Mouse (Mus musculus) cerebellum, postnatal 14 days (tissue): Measurements from ENCODE around the gene Olfr49.

Experiments used
- DNase-seq, 2 experiments: peaks; one replicate each; pipeline ENCODE4 v3.0.0; 2021; ENCODE audit warnings: mixed read lengths in 2 of 2

Gene Olfr49

GRCm38 (mm10) chr14:54261386-54261785 is 23.4 kb downstream of the Olfr49 start:
- DNase-seq = no peak

- DNase-seq = peak in 1 of 2 experiments; percentile 30
Observed at GRCm38 (mm10) chr14:54260196-54260595, 24.5 kb downstream of the Olfr49 start.

GRCm38 (mm10) chr14:54259722-54260085 is 25.0 kb downstream of the Olfr49 start:
- DNase-seq = no peak

GRCm38 (mm10) chr14:54259003-54259721 is 25.6 kb downstream of the Olfr49 start:
- DNase-seq = peak; percentile 91 to 92

GRCm38 (mm10) chr14:54258131-54258670 is 26.5 kb downstream of the Olfr49 start:
- no peak for DNase-seq

- no peak for DNase-seq
Observed at GRCm38 (mm10) chr14:54254670-54255202, 30.0 kb downstream of the Olfr49 start.

- DNase-seq = peak; percentile 98 to 99
Observed at GRCm38 (mm10) chr14:54253741-54254291, 30.9 kb downstream of the Olfr49 start, which contains the start of the genes Dad1 and Abhd4. Gene Dad1, minus strand, starts transcription at chr14:54254104. Gene Abhd4, plus strand, starts transcription at chr14:54254188.

- DNase-seq = no peak
Observed at GRCm38 (mm10) chr14:54250122-54250521, 34.6 kb downstream of the Olfr49 start.

GRCm38 (mm10) chr14:54249326-54249725 is 35.4 kb downstream of the Olfr49 start:
- no peak for DNase-seq

GRCm38 (mm10) chr14:54246232-54246631 is 38.5 kb downstream of the Olfr49 start:
- DNase-seq = no peak

- no peak for DNase-seq
Observed at GRCm38 (mm10) chr14:54244183-54244582, 40.6 kb downstream of the Olfr49 start.

GRCm38 (mm10) chr14:54240542-54240941 is 44.2 kb downstream of the Olfr49 start:
- no peak for DNase-seq

GRCm38 (mm10) chr14:54239002-54239736 is 45.6 kb downstream of the Olfr49 start:
- peak; percentile 85 to 94 for DNase-seq

- DNase-seq = no peak
Observed at GRCm38 (mm10) chr14:54236881-54237280, 47.9 kb downstream of the Olfr49 start.

GRCm38 (mm10) chr14:54235825-54236540 is 48.8 kb downstream of the Olfr49 start:
- DNase-seq = no peak

GRCm38 (mm10) chr14:54234231-54235040 is 50.3 kb downstream of the Olfr49 start:
- DNase-seq = no peak

GRCm38 (mm10) chr14:54233559-54234143 is 51.1 kb downstream of the Olfr49 start:
- no peak for DNase-seq

- DNase-seq = no peak
Observed at GRCm38 (mm10) chr14:54232811-54233558, 51.8 kb downstream of the Olfr49 start.

- no peak for DNase-seq
Observed at GRCm38 (mm10) chr14:54232143-54232542, 52.6 kb downstream of the Olfr49 start.

- no peak for DNase-seq
Observed at GRCm38 (mm10) chr14:54231176-54231956, 53.4 kb downstream of the Olfr49 start.
